Mouse (Mus musculus): ENCODE data around the gene Dlg4. TPM values are rescaled to one million over a fixed set of nuclear protein-coding genes. Genes with fewer than 3 reads are reported as not detected.

Gene Dlg4
- polyA plus RNA-seq (2015; fragmentation: Nextera tagmentation; extraction: Ambion mirVana): 20.1 and 24.7 TPM in 2 replicates

GRCm38 (mm10) chr11:70016669-70017068 is at the start of gene Dlg4:
Gene Dlg4 (plus strand): TSS chr11:70016942.
- H3K4me3 ChIP-seq (replicated peaks): peak within 1 kb of the TSS; percentile 64
- peaks cover 18% of the 10 kb centered on the region for H3K36me3 ChIP-seq
- H3K4me1 ChIP-seq: peaks cover 62% of the 10 kb centered on the region
- WGBS: 93% methylated on average over 3 of the region's 3 CpGs
- no peaks in the 10 kb centered on the region for H3K27me3 ChIP-seq (replicated peaks)
- peak within 1 kb of the TSS; percentile 95 for H3K27ac ChIP-seq (replicated peaks)
- no peaks in the 10 kb centered on the region for H3K9me3 ChIP-seq (replicated peaks)
- peak within 1 kb of the TSS; percentile 84 for H3K9ac ChIP-seq (replicated peaks)
- H3K4me2 ChIP-seq: peak within 1 kb of the TSS; percentile 83
- ATAC-seq (ENCODE audit: low FRiP score): no peak

GRCm38 (mm10) chr11:69968793-69969192 is 47.9 kb upstream of the Dlg4 start:
- no peak overlapping the region for H3K4me3 ChIP-seq (replicated peaks)
- peaks cover 18% of the 10 kb centered on the region for H3K4me1 ChIP-seq
- H3K27ac ChIP-seq (replicated peaks): no peak overlapping the region
- peaks cover 52% of the 10 kb centered on the region for H3K27me3 ChIP-seq (replicated peaks)
- H3K9ac ChIP-seq (replicated peaks): no peak overlapping the region
- H3K9me3 ChIP-seq (replicated peaks): no peaks in the 10 kb centered on the region
- H3K36me3 ChIP-seq: peaks cover 48% of the 10 kb centered on the region
- WGBS: 86% methylated on average over 4 of the region's 4 CpGs
- no peak overlapping the region for H3K4me2 ChIP-seq
- no peak for ATAC-seq (ENCODE audit: low FRiP score)

- Histone ChIP-seq H3K4me2 (no peak overlapping the region), H3K9ac (replicated peaks) (no peak overlapping the region), H3K27me3 (replicated peaks) (peaks cover 38% of the 10 kb centered on the region), H3K4me3 (replicated peaks) (no peak overlapping the region), H3K36me3 (peaks cover 62% of the 10 kb centered on the region), H3K27ac (replicated peaks) (no peak overlapping the region), H3K4me1 (peaks cover 16% of the 10 kb centered on the region), H3K9me3 (replicated peaks) (no peaks in the 10 kb centered on the region)
- 87% methylated on average over 6 of the region's 6 CpGs for WGBS
- no peak for ATAC-seq (ENCODE audit: low FRiP score)
Measured at GRCm38 (mm10) chr11:69970222-69970621, 46.5 kb upstream of the Dlg4 start.

DNA sequence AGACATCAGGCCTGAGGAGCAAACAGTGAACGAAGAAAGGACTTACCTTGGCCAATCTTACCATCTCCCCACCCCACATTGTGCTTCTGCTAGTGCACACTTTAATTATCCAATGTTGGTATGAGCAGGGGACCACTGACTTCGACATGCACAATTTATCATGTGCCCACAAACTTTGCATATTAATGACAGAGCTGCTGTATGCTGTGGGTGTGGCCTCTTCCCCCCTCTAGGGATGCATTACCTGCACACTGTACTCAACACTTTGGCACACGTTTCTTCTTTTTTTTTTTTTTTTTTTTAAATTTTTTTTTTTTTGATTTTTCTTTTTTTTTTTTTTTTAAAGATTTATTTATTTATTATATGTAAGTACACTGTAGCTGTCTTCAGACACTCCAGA is 46.0 kb upstream of the Dlg4 start:
- peaks cover 11% of the 10 kb centered on the region for H3K4me1 ChIP-seq
- peaks cover 34% of the 10 kb centered on the region for H3K27me3 ChIP-seq (replicated peaks)
- no peak overlapping the region for H3K9ac ChIP-seq (replicated peaks)
- H3K27ac ChIP-seq (replicated peaks): no peak overlapping the region
- no peak for ATAC-seq (ENCODE audit: low FRiP score)
- no peak overlapping the region for H3K4me3 ChIP-seq (replicated peaks)
- peaks cover 66% of the 10 kb centered on the region for H3K36me3 ChIP-seq
- H3K4me2 ChIP-seq: no peak overlapping the region
- 83% methylated on average over 3 of the region's 3 CpGs for WGBS
- H3K9me3 ChIP-seq (replicated peaks): no peaks in the 10 kb centered on the region

DNA sequence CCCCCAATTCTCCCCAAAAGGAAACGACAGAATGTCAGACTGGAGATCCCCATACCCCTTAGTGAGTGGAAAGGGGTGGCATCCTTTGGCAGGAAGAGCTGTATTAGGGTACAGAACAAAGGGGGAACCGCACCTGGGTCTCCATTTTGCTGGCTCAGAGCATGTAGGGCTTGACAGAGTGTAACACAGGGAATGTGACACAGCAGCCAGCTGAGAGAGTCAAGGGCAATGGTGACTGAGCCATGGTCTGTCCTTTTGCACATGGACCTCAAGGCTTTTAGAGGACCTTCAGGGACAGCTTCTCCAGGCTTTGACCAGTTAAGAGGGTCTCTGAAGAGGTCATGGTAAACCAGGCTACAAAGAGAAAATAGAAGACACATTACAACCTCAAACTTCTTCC is 41.8 kb upstream of the Dlg4 start:
- H3K9me3 ChIP-seq (replicated peaks): no peaks in the 10 kb centered on the region
- no peak overlapping the region for H3K4me3 ChIP-seq (replicated peaks)
- WGBS: 100% methylated on average over 2 of the region's 2 CpGs
- no peaks in the 10 kb centered on the region for H3K27me3 ChIP-seq (replicated peaks)
- ATAC-seq (ENCODE audit: low FRiP score): no peak
- no peak overlapping the region for H3K4me2 ChIP-seq
- no peak overlapping the region for H3K9ac ChIP-seq (replicated peaks)
- H3K4me1 ChIP-seq: peaks cover 9% of the 10 kb centered on the region
- H3K27ac ChIP-seq (replicated peaks): no peak overlapping the region
- H3K36me3 ChIP-seq: peaks cover 53% of the 10 kb centered on the region

GRCm38 (mm10) chr11:69976271-69976670 is 40.5 kb upstream of the Dlg4 start:
- peaks cover 45% of the 10 kb centered on the region for H3K36me3 ChIP-seq
- 88% methylated on average over 4 of the region's 4 CpGs for WGBS
- H3K27me3 ChIP-seq (replicated peaks): no peaks in the 10 kb centered on the region
- no peaks in the 10 kb centered on the region for H3K9me3 ChIP-seq (replicated peaks)
- H3K9ac ChIP-seq (replicated peaks): no peak overlapping the region
- no peak overlapping the region for H3K4me2 ChIP-seq
- peaks cover 9% of the 10 kb centered on the region for H3K4me1 ChIP-seq
- H3K4me3 ChIP-seq (replicated peaks): no peak overlapping the region
- no peak for ATAC-seq (ENCODE audit: low FRiP score)
- H3K27ac ChIP-seq (replicated peaks): no peak overlapping the region

DNA sequence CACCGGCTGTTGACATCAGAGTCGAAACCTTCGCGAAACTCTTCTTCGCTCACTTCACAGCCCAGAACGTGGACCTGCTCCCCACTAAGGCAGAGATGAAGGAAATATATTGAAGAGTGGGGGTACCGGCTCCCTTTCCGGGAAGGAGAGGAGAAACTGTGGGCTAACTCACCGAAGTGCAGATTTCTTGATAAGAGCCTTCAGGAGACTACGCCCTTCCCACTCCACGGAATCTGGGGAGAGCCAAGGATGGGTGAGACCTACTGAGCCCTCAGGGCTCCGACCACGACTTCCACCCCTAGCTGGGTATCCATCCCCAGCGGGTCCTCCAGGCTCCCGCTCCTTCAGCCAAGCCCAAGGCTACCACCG is 36.9 kb upstream of the Dlg4 start:
- Histone ChIP-seq H3K36me3 (peaks cover 21% of the 10 kb centered on the region), H3K27me3 (replicated peaks) (no peaks in the 10 kb centered on the region), H3K4me2 (peak overlapping the region; percentile 90), H3K9me3 (replicated peaks) (no peaks in the 10 kb centered on the region), H3K27ac (replicated peaks) (peak overlapping the region; percentile 100), H3K9ac (replicated peaks) (peak overlapping the region; percentile 84), H3K4me1 (peaks cover 33% of the 10 kb centered on the region), H3K4me3 (replicated peaks) (peak overlapping the region; percentile 97)
- ATAC-seq (ENCODE audit: low FRiP score): no peak
- WGBS: 4% methylated on average over 16 of the region's 16 CpGs

- under 1% methylated on average over 37 of the region's 60 CpGs for WGBS
- Histone ChIP-seq H3K4me2 (peak overlapping the region; percentile 90), H3K9me3 (replicated peaks) (no peaks in the 10 kb centered on the region), H3K9ac (replicated peaks) (peak overlapping the region; percentile 99), H3K27me3 (replicated peaks) (no peaks in the 10 kb centered on the region), H3K27ac (replicated peaks) (peak overlapping the region; percentile 100), H3K4me3 (replicated peaks) (peak overlapping the region; percentile 97), H3K4me1 (peaks cover 33% of the 10 kb centered on the region), H3K36me3 (peaks cover 21% of the 10 kb centered on the region)
- ATAC-seq (ENCODE audit: low FRiP score): peak; percentile 95
Measured at GRCm38 (mm10) chr11:69980196-69981140, 36.3 kb upstream of the Dlg4 start.

GRCm38 (mm10) chr11:69981141-69981762 is 35.5 kb upstream of the Dlg4 start, which contains the start of gene Ctdnep1:
Gene Ctdnep1 (plus strand): TSS chr11:69981156.
- Histone ChIP-seq H3K4me1 (peaks cover 33% of the 10 kb centered on the region), H3K9me3 (replicated peaks) (no peaks in the 10 kb centered on the region), H3K36me3 (peaks cover 26% of the 10 kb centered on the region), H3K27ac (replicated peaks) (peak within 1 kb of the TSS; percentile 100), H3K27me3 (replicated peaks) (no peaks in the 10 kb centered on the region), H3K4me2 (peak within 1 kb of the TSS; percentile 90), H3K4me3 (replicated peaks) (peak within 1 kb of the TSS; percentile 97), H3K9ac (replicated peaks) (peak within 1 kb of the TSS; percentile 99)
- peak; percentile 51; the same call in 1 of the 2 replicates for ATAC-seq (ENCODE audit: low FRiP score)
- under 1% methylated on average over 34 of the region's 43 CpGs for WGBS

DNA sequence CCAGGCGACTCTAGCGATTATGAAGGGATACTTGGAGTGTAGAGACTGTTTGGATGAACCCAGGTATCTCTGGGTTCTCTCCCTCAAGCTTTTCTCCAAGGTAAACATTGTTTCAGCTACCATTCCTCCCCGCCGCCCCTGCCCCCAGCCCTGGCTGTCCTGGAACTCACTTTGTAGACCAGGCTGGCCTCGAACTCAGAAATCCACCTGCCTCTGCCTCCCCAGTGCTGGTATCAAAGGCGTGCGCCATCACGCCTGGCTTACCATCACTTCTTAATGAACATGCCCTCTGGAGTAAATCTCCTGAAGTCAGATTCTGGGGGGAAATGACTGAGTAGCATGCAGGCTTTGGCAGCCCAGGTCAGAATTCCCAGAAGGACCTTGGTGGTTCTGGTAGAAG is 34.5 kb upstream of the Dlg4 start, which contains the start of gene Elp5:
Gene Elp5, minus strand, starts transcription at position 293 of the 400 bp plus-strand sequence.
- peaks cover 33% of the 10 kb centered on the region for H3K4me1 ChIP-seq
- 65% methylated on average over 8 of the region's 8 CpGs for WGBS
- H3K4me2 ChIP-seq: peak within 1 kb of the TSS; percentile 90
- no peaks in the 10 kb centered on the region for H3K27me3 ChIP-seq (replicated peaks)
- peak within 1 kb of the TSS; percentile 100 for H3K27ac ChIP-seq (replicated peaks)
- no peaks in the 10 kb centered on the region for H3K9me3 ChIP-seq (replicated peaks)
- H3K36me3 ChIP-seq: peaks cover 33% of the 10 kb centered on the region
- H3K9ac ChIP-seq (replicated peaks): peak within 1 kb of the TSS; percentile 99
- ATAC-seq (ENCODE audit: low FRiP score): no peak
- H3K4me3 ChIP-seq (replicated peaks): peak within 1 kb of the TSS; percentile 97

- H3K4me3 ChIP-seq (replicated peaks): peak overlapping the region; percentile 97
- H3K9ac ChIP-seq (replicated peaks): peak overlapping the region; percentile 99
- no peak for ATAC-seq (ENCODE audit: low FRiP score)
- no peaks in the 10 kb centered on the region for H3K9me3 ChIP-seq (replicated peaks)
- H3K4me2 ChIP-seq: peak overlapping the region; percentile 90
- H3K27ac ChIP-seq (replicated peaks): 0 out of 2 replicates have a peak overlapping the region, but pooled peaks have one; percentile 13
- peaks cover 35% of the 10 kb centered on the region for H3K36me3 ChIP-seq
- 43% methylated on average over 5 of the region's 5 CpGs for WGBS
- peaks cover 33% of the 10 kb centered on the region for H3K4me1 ChIP-seq
- no peaks in the 10 kb centered on the region for H3K27me3 ChIP-seq (replicated peaks)
Measured at GRCm38 (mm10) chr11:69982877-69983276, 33.9 kb upstream of the Dlg4 start.

Data from neural tube, embryonic 15.5 days (tissue).